Mouse (Mus musculus) skeletal muscle tissue, adult 2 months (tissue): ENCODE measurements around the gene Lce1l.
"Not testable (repeated sequence)": the region's sequence is repeated elsewhere in the genome, so short reads cannot be mapped to it uniquely, and the experiment has no call there.

Experiments
- DNase-seq: peaks from one replicate; pipeline ENCODE4 v3.0.0-alpha.2; 2012; ENCODE audit warnings: low read depth, low spot score

The Lce1l gene

GRCm38 (mm10) chr3:92851186-92851585 is at the start of gene Lce1l:
Gene Lce1l (minus strand): TSS chr3:92851286.
- no peak for DNase-seq

- DNase-seq: no peak
Measured at GRCm38 (mm10) chr3:92894489-92894888, 43.4 kb upstream of the Lce1l start.

- DNase-seq: no peak
Measured at GRCm38 (mm10) chr3:92894063-92894462, 43.0 kb upstream of the Lce1l start.

- no peak for DNase-seq
Measured at GRCm38 (mm10) chr3:92874180-92874579, 23.1 kb upstream of the Lce1l start.

GRCm38 (mm10) chr3:92870116-92870515 is 19.0 kb upstream of the Lce1l start, which contains the start of gene 2310050C09Rik:
Gene 2310050C09Rik (minus strand): TSS chr3:92870216.
- DNase-seq: no peak

GRCm38 (mm10) chr3:92827108-92827507 is 24.0 kb downstream of the Lce1l start, which contains the start of gene Kprp:
Gene Kprp (minus strand): TSS chr3:92827247.
- no peak for DNase-seq

GRCm38 (mm10) chr3:92825808-92826207 is 25.3 kb downstream of the Lce1l start:
- no peak for DNase-seq

- DNase-seq: not testable (repeated sequence)
Measured at GRCm38 (mm10) chr3:92816036-92816435, 35.0 kb downstream of the Lce1l start.

- no peak for DNase-seq
Measured at GRCm38 (mm10) chr3:92815581-92815980, 35.5 kb downstream of the Lce1l start.

- DNase-seq: no peak
Measured at GRCm38 (mm10) chr3:92807791-92808190, 43.3 kb downstream of the Lce1l start, which contains the start of gene Lce1k. Gene Lce1k (minus strand): TSS chr3:92807891.
